Mouse (Mus musculus): ENCODE measurements around the gene Capn3.

Gene Capn3

DNA sequence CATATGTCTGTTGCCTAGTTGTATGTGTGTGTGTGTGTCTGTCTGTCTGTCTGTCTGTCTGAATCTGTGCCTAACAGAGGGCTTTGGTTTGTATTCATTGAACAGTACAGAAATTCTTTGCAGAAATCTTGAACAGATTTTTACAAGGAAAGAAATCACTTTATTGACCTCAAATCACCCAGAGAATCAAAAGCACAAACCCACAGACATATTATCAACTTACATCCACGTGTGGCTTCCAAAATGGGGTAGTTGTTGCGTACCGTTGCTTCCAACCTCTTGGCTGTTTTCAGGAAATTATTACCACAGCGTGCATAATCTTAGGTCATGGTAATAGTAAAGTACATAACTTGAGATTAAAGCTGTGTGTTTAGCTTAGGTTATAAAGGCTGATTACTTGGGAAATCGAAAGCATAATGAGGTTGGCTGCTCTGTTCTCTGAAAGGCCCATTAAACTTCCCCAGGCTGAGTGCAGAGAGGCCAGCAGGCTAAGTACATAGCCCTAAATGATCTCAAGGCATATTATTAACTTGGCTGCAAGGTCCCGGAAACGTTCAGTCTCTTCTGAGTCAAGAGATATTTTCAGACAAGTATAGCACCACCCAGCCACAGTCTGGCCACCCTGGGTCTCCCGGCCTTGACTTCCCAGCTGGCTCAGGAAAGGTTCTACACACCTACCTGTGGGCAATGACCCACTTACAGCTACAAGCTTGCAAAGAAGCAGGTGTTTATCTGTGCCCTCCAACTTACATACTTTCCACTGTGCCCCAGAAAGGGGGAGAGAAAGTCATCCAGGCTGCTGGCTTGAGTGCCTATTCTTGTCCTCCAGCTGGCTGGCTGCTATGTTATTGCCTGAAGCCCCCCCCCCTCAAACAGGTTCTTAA is 26.9 kb downstream of the Capn3 start:
- peak; percentile 46 for DNase-seq (ENCODE audit: low read depth, low spot score)

DNA sequence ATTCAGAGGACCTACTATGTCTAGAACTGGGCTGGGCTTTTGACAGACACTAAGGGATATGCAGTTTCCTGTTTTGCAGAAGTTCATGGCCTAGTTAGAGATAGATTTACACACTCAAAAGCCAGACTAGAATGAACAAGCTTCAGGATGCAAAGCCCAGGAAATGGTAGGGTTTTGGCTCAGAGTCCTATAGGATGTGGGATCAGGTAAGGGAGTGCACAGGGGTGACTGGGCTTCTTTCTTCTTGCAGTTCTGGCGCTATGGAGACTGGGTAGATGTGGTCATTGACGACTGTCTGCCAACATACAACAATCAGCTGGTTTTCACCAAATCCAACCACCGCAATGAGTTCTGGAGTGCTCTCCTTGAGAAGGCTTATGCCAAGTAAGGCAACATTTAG is 28.4 kb downstream of the Capn3 start:
- peak; percentile 31 for DNase-seq (ENCODE audit: low read depth, low spot score)

- no peak for DNase-seq (ENCODE audit: low read depth, low spot score)
Measured at GRCm38 (mm10) chr2:120493254-120493653, 37.4 kb downstream of the Capn3 start.

GRCm38 (mm10) chr2:120496511-120496910 is 40.7 kb downstream of the Capn3 start:
- DNase-seq (ENCODE audit: low read depth, low spot score), result no peak

DNA sequence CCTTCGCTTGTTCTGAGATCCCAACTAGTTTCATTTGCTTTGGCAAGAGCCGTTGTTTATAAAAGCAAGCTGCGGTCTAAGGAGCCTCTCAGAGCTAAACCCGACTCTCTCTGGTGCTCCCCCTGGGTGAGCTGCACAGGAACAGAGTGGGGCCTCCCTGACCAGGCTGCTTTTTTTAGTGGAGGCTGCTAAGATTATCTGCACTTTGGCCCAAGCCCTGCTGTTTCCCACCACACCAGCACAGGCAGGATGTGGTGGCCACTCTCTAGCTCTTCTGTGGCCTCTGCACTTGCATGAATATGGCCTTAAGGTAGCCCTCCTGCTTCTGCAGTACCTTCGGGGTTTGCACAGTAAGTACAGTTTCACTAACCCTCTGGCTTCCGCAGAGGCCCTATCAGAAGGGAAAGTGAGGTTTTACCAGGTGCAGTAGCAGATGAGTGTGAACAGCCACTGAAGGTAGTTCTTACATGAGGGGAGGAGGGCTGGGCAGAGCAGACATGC is 44.2 kb downstream of the Capn3 start:
- DNase-seq (ENCODE audit: low read depth, low spot score), result peak; percentile 74

DNA sequence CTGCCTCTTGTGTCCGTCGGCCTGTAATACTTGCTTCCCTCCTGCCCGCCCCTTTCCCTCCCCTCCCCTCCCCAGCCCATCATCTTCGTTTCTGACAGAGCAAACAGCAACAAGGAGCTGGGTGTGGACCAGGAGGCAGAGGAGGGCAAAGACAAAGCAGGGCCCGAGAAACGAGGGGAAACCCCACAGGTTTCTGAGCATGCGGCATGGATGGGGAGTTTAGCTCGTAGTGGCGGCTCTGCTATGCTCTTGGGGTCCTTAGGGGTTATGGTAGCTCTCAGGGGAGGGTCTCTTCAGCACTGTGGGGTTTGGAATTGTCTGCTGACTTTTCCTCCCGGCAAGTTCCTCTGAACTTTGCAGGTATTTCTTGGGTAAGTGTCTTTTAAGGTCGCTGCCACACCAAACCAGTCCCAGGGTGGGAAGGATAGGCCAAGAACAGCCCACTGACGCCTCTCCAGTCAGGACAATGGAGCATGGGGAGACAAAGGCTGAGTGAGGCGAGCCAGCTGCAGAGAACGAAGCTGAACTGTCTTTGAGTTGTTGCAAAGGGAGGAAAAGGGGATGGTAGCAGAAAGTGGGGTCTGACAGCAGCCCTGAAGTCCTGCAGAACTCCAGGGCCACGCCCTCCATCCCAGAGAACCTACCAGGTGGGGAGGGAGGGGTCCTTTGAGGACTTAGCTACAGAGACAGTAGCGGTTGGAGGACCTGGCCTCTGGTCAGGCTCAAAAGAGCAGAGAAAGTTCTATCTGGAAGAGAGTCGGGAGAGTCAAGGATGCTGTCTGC is 45.5 kb downstream of the Capn3 start:
- peak; percentile 61 for DNase-seq (ENCODE audit: low read depth, low spot score)

DNA sequence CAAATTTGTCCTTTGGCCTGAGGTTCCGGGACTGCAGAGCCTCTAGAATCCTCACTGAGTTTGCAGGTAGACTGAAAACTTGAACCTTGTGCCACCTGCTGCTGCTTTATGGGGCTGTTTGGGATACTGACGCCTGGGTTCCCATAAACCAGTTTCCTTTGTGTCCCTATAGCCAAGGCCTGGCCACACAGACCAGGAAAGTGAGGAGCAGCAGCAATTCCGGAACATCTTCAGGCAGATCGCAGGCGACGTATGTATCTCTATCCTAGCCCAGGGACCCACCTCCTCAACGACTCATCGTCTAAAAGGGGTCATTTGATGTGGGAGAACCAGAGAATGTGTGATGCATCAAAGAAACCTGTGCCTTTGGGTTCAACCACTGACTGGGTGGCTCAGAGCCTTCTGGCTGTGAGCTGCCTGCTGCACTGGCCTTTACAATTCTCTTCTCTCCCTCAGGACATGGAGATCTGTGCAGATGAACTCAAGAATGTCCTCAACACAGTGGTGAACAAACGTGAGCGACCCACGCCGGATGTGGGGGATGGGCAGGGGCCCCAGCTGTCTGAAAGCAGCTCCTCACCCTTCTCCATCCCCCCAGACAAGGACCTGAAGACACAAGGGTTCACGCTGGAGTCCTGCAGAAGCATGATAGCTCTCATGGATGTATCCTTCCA is 46.2 kb downstream of the Capn3 start:
- DNase-seq (ENCODE audit: low read depth, low spot score), result peak; percentile 76

- DNase-seq (ENCODE audit: low read depth, low spot score), result peak; percentile 25
Measured at GRCm38 (mm10) chr2:120502605-120502990, 46.8 kb downstream of the Capn3 start.

DNA sequence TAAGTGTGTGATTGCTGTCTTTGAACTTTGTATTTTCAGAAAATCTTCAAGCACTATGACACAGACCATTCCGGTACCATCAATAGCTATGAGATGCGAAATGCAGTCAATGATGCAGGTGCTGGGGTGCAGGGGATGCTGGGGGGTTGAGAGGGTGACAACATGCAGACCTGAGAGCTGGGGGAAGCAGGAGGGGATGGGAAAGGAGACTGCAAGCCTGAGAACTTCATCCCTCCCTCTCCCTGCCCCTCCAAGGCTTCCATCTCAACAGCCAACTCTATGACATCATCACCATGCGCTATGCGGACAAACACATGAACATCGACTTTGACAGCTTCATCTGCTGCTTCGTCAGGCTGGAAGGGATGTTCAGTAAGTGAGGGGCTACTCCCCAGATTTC is 47.3 kb downstream of the Capn3 start:
- DNase-seq (ENCODE audit: low read depth, low spot score), result peak; percentile 17

- peak; percentile 45 for DNase-seq (ENCODE audit: low read depth, low spot score)
Measured at GRCm38 (mm10) chr2:120503992-120504391, 48.2 kb downstream of the Capn3 start.

DNA sequence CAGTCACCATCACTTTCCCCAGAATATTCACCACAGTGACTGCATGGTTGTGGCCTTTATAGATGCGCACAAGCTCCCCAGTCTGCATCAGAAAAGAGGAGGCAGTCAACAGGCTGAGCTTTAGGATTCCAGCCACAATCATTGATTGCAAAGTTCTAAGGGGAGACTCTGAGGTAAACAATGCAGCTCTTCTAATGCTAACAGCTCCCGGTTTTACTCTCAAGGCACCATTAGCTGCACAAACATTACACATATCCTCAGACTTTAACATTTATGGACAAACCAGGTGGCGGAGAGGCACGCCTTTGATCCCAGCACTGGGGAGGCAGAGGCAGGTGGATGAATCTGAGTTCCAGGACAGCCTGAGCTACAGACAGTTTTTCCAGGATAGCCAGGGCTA is 58.4 kb downstream of the Capn3 start:
- no peak for DNase-seq (ENCODE audit: low read depth, low spot score)

- no peak for DNase-seq (ENCODE audit: low read depth, low spot score)
Measured at GRCm38 (mm10) chr2:120518547-120519210, 62.9 kb downstream of the Capn3 start.

- no peak for DNase-seq (ENCODE audit: low read depth, low spot score)
Measured at GRCm38 (mm10) chr2:120526771-120527170, 71.0 kb downstream of the Capn3 start.

DNA sequence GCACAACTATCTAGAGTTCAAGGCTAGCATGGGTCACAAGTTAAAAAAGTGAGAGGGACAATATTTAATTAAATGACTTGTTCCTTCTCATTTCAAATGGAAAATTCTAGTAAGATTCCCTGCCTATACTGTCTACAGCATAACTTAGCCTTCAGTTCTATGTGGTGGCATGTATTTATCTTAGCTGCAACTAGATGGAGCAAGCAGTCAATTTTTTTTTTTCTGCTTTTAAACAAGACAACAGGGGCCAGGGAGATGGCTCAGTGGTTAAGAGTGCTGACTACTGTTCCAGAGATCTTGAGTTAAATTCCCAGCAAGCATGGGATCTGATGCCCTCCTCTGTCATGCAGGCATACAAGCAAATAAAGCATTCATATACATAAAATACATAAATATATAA is 73.7 kb downstream of the Capn3 start:
- no peak for DNase-seq (ENCODE audit: low read depth, low spot score)

DNA sequence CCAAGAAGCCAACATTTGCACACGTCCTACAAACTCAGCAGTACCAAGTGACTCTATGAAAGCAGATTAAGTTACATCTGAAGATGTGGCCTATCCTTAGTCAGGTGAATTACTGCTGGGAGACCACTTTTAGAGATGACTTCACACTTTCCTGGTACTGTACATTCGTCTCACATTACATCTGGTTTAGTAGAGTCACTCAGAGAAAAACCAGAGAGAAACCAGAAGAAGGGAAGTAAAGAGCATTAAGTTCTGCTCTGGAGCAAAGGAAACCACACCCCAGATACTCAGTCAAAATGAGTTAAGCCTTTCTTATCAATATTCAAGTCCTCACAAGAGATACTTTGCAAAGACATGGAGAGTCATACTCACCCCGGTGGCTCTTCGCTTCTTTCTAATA is 75.4 kb downstream of the Capn3 start:
- no peak for DNase-seq (ENCODE audit: low read depth, low spot score)

GRCm38 (mm10) chr2:120539333-120539732 is 83.5 kb downstream of the Capn3 start:
- DNase-seq (ENCODE audit: low read depth, low spot score), result no peak

DNA sequence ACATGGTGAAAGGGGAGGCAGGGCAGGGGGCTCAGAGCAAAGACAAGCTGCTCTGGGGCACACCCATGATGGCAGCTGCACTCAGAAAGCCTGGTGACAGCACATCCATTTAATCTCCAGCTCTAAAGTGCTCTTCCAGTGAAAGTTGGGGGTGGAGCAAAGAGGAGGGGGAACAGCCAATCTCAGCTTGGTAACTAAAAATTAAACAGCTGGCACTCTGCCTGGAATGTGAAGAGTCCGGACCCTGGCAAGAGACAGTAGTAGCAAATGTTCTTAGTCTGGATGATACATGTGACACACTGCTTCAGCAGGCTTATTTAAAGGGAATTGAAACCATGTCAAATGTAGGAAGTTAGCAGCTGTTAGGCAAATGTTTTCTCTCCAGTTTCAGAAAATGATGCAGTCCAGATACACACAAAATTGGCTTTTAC is 84.0 kb downstream of the Capn3 start:
- DNase-seq (ENCODE audit: low read depth, low spot score), result no peak

- no peak for DNase-seq (ENCODE audit: low read depth, low spot score)
Measured at GRCm38 (mm10) chr2:120544732-120545131, 88.9 kb downstream of the Capn3 start.

Measured in CD4-positive, CD25-positive, alpha-beta regulatory T cell, adult 2 months (primary cell).